Mouse (Mus musculus) retina, adult 2 months (tissue): ENCODE measurements around the gene Usp13.

Experiments
- DNase-seq: peaks from one replicate; pipeline ENCODE4 v3.0.0-alpha.2; 2012; ENCODE audit warnings: low read depth, low spot score

Gene Usp13

GRCm38 (mm10) chr3:32817357-32818326 lies at the start of gene Usp13:
TSS of gene Usp13 (plus strand) at chr3:32817546.
- peak; percentile 22 for DNase-seq

- DNase-seq = no peak
Observed at GRCm38 (mm10) chr3:32770781-32771180, 46.6 kb upstream of the Usp13 start.

- DNase-seq = no peak
Observed at GRCm38 (mm10) chr3:32817001-32817356, 367 bp upstream of the Usp13 start.

- DNase-seq = no peak
Observed at GRCm38 (mm10) chr3:32818327-32818900, 1.1 kb downstream of the Usp13 start.

- DNase-seq = no peak
Observed at GRCm38 (mm10) chr3:32822620-32823019, 5.3 kb downstream of the Usp13 start.

DNA sequence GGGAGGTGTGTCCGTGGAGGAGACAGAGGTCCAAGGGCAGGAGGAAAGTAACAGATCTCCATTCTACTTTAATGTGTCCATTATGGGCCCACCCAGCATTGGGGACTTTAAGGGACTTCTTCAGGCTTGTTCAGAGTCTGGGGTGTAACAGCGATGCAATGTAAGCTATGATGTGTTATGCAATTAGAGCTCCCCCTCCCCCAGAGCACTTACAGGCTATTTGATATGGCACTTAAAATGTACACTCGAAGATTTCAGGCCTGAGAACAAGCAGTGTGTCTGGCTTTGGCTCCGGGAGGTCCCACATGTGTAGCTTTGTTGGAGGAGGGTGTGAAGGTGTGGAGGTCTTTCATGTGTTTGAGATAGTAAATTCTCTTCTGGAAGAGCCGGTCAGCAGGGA lies 7.6 kb downstream of the Usp13 start:
- DNase-seq = no peak

- no peak for DNase-seq
Observed at GRCm38 (mm10) chr3:32825964-32826479, 8.7 kb downstream of the Usp13 start.

DNA sequence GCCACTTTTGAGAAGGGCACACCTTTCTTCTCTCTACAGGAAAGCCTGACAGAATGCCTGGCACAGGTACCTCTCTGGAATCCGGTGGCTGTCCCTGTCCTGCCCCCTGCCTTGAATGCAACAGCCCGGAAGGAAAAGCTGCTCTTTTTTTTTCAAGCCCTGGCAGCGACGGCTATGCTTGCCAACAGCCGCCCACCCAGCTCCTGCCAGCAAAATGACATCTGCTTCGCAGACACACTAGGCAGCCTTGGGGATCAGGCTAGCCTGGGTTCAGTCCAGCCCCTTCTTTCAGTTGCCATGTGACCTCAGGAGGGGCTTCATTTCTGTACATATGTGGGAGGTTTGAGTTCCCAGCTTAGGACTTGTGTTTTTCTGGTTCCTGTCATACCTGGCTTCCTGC lies 9.4 kb downstream of the Usp13 start:
- DNase-seq = no peak

DNA sequence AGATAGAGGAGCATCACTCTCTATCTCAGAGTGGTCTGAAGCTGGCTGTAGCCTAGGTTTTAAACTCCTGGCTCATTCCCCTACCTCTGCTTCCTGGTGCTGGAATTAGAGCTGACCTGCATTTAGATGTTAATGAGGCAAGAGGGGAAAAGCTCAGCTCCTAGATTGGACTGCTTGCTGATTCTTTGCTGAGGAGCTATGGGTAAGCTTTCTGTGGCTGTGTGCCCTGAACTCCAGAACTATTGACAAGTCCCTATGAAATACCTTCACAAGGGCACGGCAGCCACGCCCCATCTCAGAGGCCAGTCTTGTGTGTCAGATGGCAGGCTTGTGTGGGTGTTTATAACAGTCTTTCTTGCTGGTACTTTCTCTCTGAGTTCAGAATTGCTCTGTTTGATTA lies 16.5 kb downstream of the Usp13 start:
- DNase-seq = no peak

DNA sequence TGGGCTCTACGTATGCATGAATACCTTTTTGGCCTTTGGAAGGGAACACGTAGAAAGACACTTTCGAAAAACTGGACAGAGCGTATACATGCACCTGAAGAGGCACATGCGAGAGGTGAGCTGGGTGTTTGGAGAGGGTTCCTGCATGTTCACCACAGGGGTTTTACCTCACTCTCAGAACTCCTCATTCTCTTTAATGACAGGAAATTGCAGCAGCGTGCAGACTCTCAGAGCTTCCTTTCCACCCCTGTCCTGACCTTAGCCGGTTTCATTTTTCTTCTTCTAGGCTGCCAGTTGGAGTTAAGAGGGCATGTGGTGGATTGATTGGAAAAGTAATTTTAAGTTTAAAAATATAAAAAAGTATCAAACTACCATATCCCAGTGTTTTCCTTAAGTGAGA lies 20.5 kb downstream of the Usp13 start:
- no peak for DNase-seq

- no peak for DNase-seq
Observed at GRCm38 (mm10) chr3:32856362-32857107, 39.2 kb downstream of the Usp13 start.

- no peak for DNase-seq
Observed at GRCm38 (mm10) chr3:32871081-32871480, 53.7 kb downstream of the Usp13 start.

GRCm38 (mm10) chr3:32886386-32886785 lies 69.0 kb downstream of the Usp13 start:
- DNase-seq = no peak

DNA sequence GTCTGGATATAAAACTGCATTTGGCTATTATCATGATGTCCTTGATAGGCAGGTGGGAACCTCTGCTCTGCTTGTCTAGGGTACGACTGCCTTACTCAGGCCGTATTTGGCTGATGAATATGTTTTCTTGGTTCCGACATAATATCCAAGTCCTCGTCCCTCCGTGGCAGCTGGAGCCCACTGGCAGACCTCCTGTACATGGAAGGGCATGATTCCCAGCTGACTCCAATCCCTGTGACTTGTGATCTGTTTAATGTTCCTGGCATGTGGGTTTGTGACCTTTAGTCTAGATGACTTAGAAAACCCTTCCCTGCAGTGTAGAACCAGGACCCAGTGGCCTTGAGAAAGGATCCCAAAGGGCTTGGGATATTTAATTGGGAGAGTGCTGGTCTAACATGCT lies 71.5 kb downstream of the Usp13 start:
- no peak for DNase-seq

DNA sequence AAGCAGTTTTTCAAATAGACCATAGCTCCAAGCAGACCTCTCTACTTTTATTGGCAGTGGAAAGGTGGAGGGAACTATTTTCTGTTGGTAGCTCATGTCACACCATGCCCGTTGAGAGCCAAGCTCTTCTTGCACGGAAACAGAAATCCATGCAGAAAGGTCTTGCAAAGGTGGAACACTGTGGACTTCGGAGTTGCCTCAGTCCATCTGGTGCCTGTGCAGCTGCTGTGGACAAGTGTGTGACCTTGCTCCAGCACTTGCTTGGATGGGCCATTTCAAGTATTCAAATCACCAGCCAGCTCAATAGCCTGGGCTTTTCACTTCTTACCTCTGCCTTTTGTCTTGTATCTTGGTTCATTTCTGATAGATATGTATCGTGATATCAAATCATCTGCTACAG lies 72.8 kb downstream of the Usp13 start:
- no peak for DNase-seq

DNA sequence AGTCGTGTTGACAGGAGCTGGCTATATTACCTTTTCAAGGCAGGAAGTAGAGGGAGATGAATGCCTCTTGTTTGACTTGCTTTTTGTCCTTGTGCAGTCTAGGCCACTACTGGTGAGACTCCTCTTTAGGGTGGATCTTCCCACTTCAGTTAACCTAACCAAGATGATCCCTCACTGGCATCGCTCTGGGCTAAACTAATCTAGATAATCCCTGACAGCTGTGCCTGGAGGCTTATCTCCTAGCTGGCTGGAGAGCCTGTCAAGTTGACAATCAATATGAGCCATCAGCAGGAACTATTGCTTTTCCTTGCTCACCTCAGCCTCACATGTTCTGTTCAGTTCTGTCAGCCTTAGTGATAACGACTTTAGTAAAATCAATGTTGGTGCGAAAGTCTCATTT lies 86.1 kb downstream of the Usp13 start:
- DNase-seq = peak; percentile 76

DNA sequence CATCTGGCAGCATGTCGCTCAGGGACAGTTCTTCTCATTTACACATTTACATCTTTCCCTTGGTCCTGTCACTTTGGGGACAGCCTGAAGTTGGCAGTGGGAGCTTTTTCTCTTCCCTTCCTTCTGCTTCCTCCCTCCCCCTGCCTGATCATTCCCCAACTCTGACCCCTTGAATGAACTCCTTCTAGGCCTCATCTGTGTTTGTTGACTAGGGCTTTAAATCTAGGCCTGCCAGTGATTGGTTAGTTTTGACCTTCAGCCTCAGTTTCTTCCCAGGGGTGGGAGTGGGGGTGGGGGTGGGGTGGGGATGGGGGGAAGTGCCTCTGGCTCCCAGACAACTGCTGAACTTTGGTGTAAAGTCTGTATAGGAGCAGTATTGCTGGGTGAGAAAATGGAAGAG lies 87.3 kb downstream of the Usp13 start:
- no peak for DNase-seq

DNA sequence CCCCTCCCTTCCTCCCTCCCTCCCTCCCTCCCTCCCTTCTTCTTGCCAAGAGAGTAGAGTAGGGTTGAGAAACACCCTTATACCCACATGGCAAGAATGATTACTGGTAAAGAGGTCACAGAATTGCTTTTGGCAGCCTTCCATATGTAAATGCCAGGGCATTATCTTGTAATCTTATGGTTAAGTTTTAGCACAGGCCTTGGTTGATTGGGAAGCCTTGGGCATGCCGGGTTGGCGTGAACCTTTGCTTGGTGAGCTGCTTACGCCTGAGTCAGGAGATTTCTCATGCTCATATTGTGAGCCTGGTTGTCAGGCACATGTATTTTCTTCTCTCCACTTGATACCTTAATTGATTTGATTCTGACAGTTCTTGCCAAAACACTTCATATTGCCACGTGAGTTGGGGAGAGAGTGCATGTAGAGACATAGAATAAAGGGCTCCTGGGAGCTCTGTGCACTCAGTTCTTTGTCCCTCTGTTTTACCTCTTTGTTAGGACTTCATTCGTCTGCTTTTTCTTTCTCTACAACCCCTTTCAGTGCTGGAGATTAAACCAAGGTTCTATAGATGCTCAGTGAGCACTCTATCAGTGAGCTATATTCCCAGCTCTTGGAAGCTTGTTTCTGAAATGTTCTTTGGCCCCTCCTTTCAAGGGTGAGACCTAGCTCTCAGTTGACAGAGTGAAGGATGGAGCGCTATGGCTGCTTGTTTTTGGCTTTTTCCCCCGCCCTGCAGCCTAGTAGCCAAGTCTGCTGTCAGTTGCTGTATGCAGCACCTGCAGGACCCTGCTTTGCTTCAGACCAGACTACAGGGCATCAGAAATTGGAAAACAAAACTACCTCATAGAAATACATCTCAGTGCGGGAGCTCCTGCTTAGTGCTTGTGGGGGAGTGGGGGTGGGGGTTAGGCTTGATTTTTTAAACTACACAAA lies 88.8 kb downstream of the Usp13 start:
- no peak for DNase-seq

DNA sequence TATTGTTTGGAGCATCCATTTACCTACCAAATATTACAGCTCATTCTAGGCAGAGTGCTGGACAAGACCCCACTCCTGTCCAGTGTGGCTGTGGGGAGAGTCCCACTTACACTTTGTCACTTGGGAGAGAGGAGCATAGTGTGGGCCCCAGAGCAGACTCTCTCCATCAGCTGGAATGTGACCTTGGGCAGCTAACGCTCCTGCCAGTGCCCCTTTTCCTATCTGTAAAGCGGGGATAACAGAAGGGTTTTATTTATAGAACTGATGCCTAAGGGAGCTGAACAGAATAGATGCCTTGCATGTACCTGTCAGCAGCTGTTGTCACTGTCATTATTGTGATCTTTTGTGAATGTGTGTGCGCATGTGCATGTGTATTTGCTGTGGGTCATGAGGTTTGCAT lies 91.1 kb downstream of the Usp13 start:
- no peak for DNase-seq

- peak; percentile 23 for DNase-seq
Observed at GRCm38 (mm10) chr3:32910071-32910551, 92.8 kb downstream of the Usp13 start.

GRCm38 (mm10) chr3:32924168-32924567 lies 106.8 kb downstream of the Usp13 start:
- DNase-seq = no peak
